Mouse (Mus musculus) brain, embryonic 14.5 days (tissue): ENCODE measurements around the gene Copg1.

Experiments
- CTCF ChIP-seq: fragments of 200-500 bp; IDR thresholded peaks from 2 replicates; pipeline ENCODE4 v1.5.1; 2012; ENCODE audit warnings: inconsistent platforms, mild to moderate bottlenecking, moderate library complexity, borderline replicate concordance; ENCODE audit not compliant: insufficient read depth, insufficient read length; ENCODE audit errors: extremely low read depth
- POLR2A ChIP-seq: fragments of 200-500 bp; IDR thresholded peaks from 2 replicates; pipeline ENCODE4 v1.6.1; 2012; ENCODE audit warnings: mild to moderate bottlenecking, inconsistent platforms, borderline replicate concordance; ENCODE audit not compliant: poor library complexity, insufficient read depth, insufficient read length, severe bottlenecking; ENCODE audit errors: extremely low read depth

DNA sequence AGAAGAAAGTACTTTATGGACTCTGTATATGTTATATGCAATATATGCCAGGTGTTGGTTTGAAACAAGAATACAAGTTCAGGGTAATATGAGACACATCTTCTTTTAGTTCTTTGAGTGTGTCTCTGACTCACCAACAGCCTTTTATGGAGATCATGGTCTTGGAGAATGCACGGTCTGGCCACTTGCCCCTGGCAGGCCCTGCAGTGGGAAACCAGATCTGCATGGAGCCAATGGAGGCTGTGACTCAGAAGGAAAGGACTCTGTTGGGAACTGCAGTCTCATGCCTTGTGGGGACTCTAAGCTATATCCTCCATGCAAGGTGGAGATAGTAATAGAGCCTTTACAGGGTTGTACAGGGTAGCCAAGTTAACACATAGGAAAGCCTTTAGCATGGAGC is 12.5 kb upstream of the Copg1 start:
- TF ChIP-seq CTCF (no peak), POLR2A (no peak)
